Mouse (Mus musculus) MEL (cell line): ENCODE data around the gene Dscam.

Experiments used
- CTCF ChIP-seq, 3 experiments: IDR thresholded peaks in 2 of 3; conservative IDR thresholded peaks in 1 of 3; 2 replicates each; pipeline ENCODE4 v1.5.1; 2011 to 2012; ENCODE audit warnings: low read length in 3 of 3, low read depth in 2 of 3, mild to moderate bottlenecking in 2 of 3, improper control_type of control experiment in 1 of 3, inconsistent platforms in 1 of 3, mixed read lengths in 1 of 3, moderate library complexity in 1 of 3; ENCODE audit not compliant: control insufficient read depth in 1 of 3, insufficient read depth in 1 of 3, poor library complexity in 1 of 3, severe bottlenecking in 1 of 3
- ETS1 ChIP-seq: IDR thresholded peaks from 2 replicates; pipeline ENCODE4 v1.6.1; 2012; ENCODE audit warnings: low read depth, mild to moderate bottlenecking, inconsistent platforms, low read length, improper control_type of control experiment, moderate library complexity
- MAX ChIP-seq: IDR thresholded peaks from 2 replicates; pipeline ENCODE4 v1.6.1; 2011; ENCODE audit warnings: low read length, improper control_type of control experiment
- POLR2A ChIP-seq, 2 experiments: IDR thresholded peaks; 2 replicates each; pipeline ENCODE4 v1.6.1; 2011 to 2012; ENCODE audit warnings: low read length in 2 of 2, mild to moderate bottlenecking in 2 of 2, control low read depth in 1 of 2, improper control_type of control experiment in 1 of 2, low read depth in 1 of 2, moderate library complexity in 1 of 2; ENCODE audit not compliant: control insufficient read depth in 1 of 2, insufficient read depth in 1 of 2, poor library complexity in 1 of 2

GRCm38 (mm10) chr16:96629623-96630022 lies 540.9 kb downstream of the Dscam start:
- TF ChIP-seq MAX (no peak), CTCF (IDR thresholded peaks at IDR 0.05 in 2 of 3, conservative IDR thresholded peaks at IDR 0.05 in 1 of 3; ENCODE audit: control insufficient read depth in 1 of 3, insufficient read depth in 1 of 3, low read depth in 2 of 3, low read length in 3 of 3, poor library complexity in 1 of 3, severe bottlenecking in 1 of 3) (no peak), ETS1 (no peak), POLR2A (IDR thresholded peaks at IDR 0.05; ENCODE audit: control insufficient read depth in 1 of 2, insufficient read depth in 1 of 2, low read depth in 1 of 2, low read length in 2 of 2, poor library complexity in 1 of 2) (no peak)
